Mouse (Mus musculus) urinary bladder, postnatal 0 days (tissue): Measurements from ENCODE around the gene Gm8232. TPM values are rescaled to one million over a fixed set of nuclear protein-coding genes. Genes with fewer than 3 reads are reported as not detected.

Experiments used
- polyA plus RNA-seq: library from polyadenylated mRNA; unstranded; fragments of >200 nt; fragmentation: Nextera tagmentation; extraction: Ambion mirVana; gene quantifications from 2 replicates; pipeline ENCODE4 v1.2.1, GENCODE M21; 2015

Gm8232 gene
- polyA plus RNA-seq, result not detected in 2 replicates

DNA sequence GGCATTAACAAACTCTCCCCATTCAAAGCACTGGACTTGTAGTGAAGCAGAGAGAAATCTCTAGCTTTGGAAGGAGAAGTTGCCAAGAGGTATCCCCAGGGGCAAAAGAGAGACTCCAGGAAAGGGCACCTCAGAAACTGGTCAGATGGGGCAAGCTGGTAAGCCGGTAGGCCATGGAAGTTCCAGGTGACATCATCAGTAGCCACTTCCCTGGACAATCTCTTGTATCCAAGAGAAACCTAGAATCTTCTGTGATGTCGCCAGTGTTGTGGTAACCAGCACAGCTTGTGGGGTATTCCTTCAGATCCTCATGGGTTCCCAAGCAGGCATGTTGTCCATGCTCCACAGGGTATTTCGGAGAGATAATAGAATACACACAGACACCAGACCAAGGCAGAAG, at the start of gene Gm8232:
Gene Gm8232 (plus strand): TSS at position 301 of the 400 bp plus-strand sequence.

DNA sequence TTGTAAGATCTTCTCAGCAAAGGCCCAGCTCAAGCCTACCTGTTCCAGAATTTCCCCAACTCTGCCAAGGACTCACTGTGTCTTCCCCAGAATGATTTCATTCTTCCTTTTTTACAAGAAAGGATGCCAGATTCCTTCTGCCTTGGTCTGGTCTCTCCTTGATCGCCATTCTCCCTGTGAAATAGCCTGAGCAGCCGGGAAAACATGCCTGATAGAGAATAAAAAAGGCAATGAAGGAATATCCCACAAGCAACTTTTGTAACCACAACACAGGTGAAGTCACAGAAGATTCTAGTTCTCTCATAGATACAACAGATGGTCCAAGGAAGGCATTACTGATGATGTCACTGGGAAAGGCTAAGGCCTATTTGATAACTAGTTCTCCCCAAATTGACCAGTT, 22.8 kb upstream of the Gm8232 start, which contains the start of gene Gm3371:
Gene Gm3371 (minus strand): TSS at position 101 of the 400 bp plus-strand sequence.

Other genes with a start within 250 kb of the Gm8232 start
- not detected in 2 replicates for gene Gm8212, start 236.0 kb upstream of the Gm8232 start, polyA plus RNA-seq
- gene 4930503E14Rik, start 220.4 kb upstream of the Gm8232 start, polyA plus RNA-seq, result not detected in 2 replicates
- gene Gm8220, start 148.1 kb upstream of the Gm8232 start, polyA plus RNA-seq, result not detected in 2 replicates
- gene Gm5930, start 95.1 kb upstream of the Gm8232 start, polyA plus RNA-seq, result not detected in 2 replicates
- gene Gm8229, start 68.3 kb upstream of the Gm8232 start, polyA plus RNA-seq, result not detected in 2 replicates
- not detected in 2 replicates for gene Gm3371, start 22.9 kb upstream of the Gm8232 start, polyA plus RNA-seq
- not detected in 2 replicates for gene BC061237, start 58.8 kb downstream of the Gm8232 start, polyA plus RNA-seq
- gene Gm17093, start 84.6 kb downstream of the Gm8232 start, polyA plus RNA-seq, result not detected in 2 replicates
- gene Gm8247, start 149.5 kb downstream of the Gm8232 start, polyA plus RNA-seq, result not detected in 2 replicates
- not detected in 2 replicates for gene Gm5624, start 194.3 kb downstream of the Gm8232 start, polyA plus RNA-seq